Mouse (Mus musculus) midbrain, embryonic 13.5 days (tissue): ENCODE measurements at regions not wholly inside any gene's neighbourhood (a gene's known extent, or its start where the extent isn't known, plus 50 kb on each side); places are given as distances from the start of the nearest gene placed in this dataset.
"Not testable (repeated sequence)": the region's sequence is repeated elsewhere in the genome, so short reads cannot be mapped to it uniquely, and the experiment has no call there.

Experiments
- ATAC-seq: fragments of 200-750 bp; cut with Nextera tagmentation; 2 replicates; pipeline ENCODE4 v1.8.0; 2017; ENCODE audit warnings: mild to moderate bottlenecking, moderate TSS enrichment, moderate library complexity
- H3K27ac ChIP-seq: fragments of 300-500 bp; sonication (generic); 2 replicates; pipeline ENCODE4 v1.5.1; 2015; ENCODE audit warnings: inconsistent platforms, mild to moderate bottlenecking, moderate library complexity
- H3K27me3 ChIP-seq: fragments of 300-500 bp; sonication (generic); 2 replicates; pipeline ENCODE4 v1.6.1; 2015; ENCODE audit warnings: mild to moderate bottlenecking, inconsistent platforms
- H3K36me3 ChIP-seq: fragments of 300-500 bp; sonication (generic); 2 replicates; pipeline ENCODE4 v1.6.1; 2015; ENCODE audit warnings: mild to moderate bottlenecking, inconsistent platforms
- H3K4me1 ChIP-seq: fragments of 300-500 bp; sonication (generic); replicated peaks from 2 replicates; pipeline ENCODE4 v1.6.1; 2015; ENCODE audit warnings: inconsistent platforms
- H3K4me2 ChIP-seq: fragments of 300-500 bp; sonication (generic); replicated peaks from 2 replicates; pipeline ENCODE4 v1.6.1; 2015; ENCODE audit warnings: moderate library complexity, mild to moderate bottlenecking, inconsistent platforms
- H3K4me3 ChIP-seq: fragments of 300-500 bp; sonication (generic); replicated peaks from 2 replicates; pipeline ENCODE4 v1.5.1; 2015; ENCODE audit warnings: mild to moderate bottlenecking, inconsistent platforms
- H3K9ac ChIP-seq: fragments of 300-500 bp; sonication (generic); replicated peaks from 2 replicates; pipeline ENCODE4 v1.6.1; 2015; ENCODE audit warnings: mild to moderate bottlenecking, inconsistent platforms
- H3K9me3 ChIP-seq: fragments of 300-500 bp; sonication (generic); 2 replicates; pipeline ENCODE4 v1.6.1; 2016; ENCODE audit warnings: mild to moderate bottlenecking, inconsistent platforms
- WGBS: fragments of 180-500 bp; shearing (Covaris S2); methylation state at CpG from one replicate; pipeline ENCODE4 v1.1.7; 2015; 5-methylcytosine and 5-hydroxymethylcytosine counted together

- not testable (repeated sequence) for ATAC-seq
These were observed 51.6 kb upstream of the Alkbh8 start for GRCm38 (mm10) chr9:3283381-3283780.

More at GRCm38 (mm10) chr9:3283381-3283780, 51.6 kb upstream of the Alkbh8 start:
- peaks cover 26% of the 10 kb centered on the region for H3K9me3 ChIP-seq
- not testable (repeated sequence) for H3K27me3 ChIP-seq, H3K4me1 ChIP-seq, H3K9ac ChIP-seq, H3K27ac ChIP-seq, H3K4me2 ChIP-seq, H3K4me3 ChIP-seq, H3K36me3 ChIP-seq
- 92% methylated on average over 9 of the region's 9 CpGs for WGBS
